Mouse (Mus musculus) heart, embryonic 16.5 days (tissue): Measurements from ENCODE around the gene Ptpn21. TPM values are rescaled to one million over a fixed set of nuclear protein-coding genes. Genes with fewer than 3 reads are reported as not detected.

Experiments used
- ATAC-seq: fragments of 200-750 bp; cut with Nextera tagmentation; replicated peaks from 2 replicates; pipeline ENCODE4 v1.8.0; 2017; ENCODE audit warnings: moderate number of reproducible peaks; ENCODE audit not compliant: insufficient read depth, low FRiP score; ENCODE audit errors: extremely low read depth
- H3K27ac ChIP-seq: fragments of 300-500 bp; sonication (generic); 2 replicates; pipeline ENCODE4 v1.5.1; 2014; ENCODE audit warnings: mild to moderate bottlenecking, low read length, control low read depth, moderate library complexity
- H3K27me3 ChIP-seq: fragments of 300-500 bp; sonication (generic); 2 replicates; pipeline ENCODE4 v1.6.1; 2014; ENCODE audit warnings: low read length, mixed read lengths; ENCODE audit not compliant: control insufficient read depth, insufficient read depth
- H3K36me3 ChIP-seq: fragments of 300-500 bp; sonication (generic); 2 replicates; pipeline ENCODE4 v1.6.1; 2014; ENCODE audit not compliant: control insufficient read depth, insufficient read depth
- H3K4me1 ChIP-seq: fragments of 300-500 bp; sonication (generic); 2 replicates; pipeline ENCODE4 v1.6.1; 2014; ENCODE audit warnings: low read length, mixed read lengths; ENCODE audit not compliant: control insufficient read depth, insufficient read depth
- H3K4me2 ChIP-seq: fragments of 300-500 bp; sonication (generic); 2 replicates; pipeline ENCODE4 v1.6.1; 2014; ENCODE audit warnings: low read depth, mild to moderate bottlenecking, control low read depth, low read length
- H3K4me3 ChIP-seq: fragments of 300-500 bp; sonication (generic); 2 replicates; pipeline ENCODE4 v1.5.1; 2014; ENCODE audit warnings: mild to moderate bottlenecking, control low read depth, low read length
- H3K9ac ChIP-seq: fragments of 300-500 bp; sonication (generic); 2 replicates; pipeline ENCODE4 v1.6.1; 2014; ENCODE audit warnings: low read length, control low read depth
- H3K9me3 ChIP-seq: fragments of 300-500 bp; sonication (generic); replicated peaks from 2 replicates; pipeline ENCODE4 v1.6.1; 2016; ENCODE audit warnings: low read length; ENCODE audit not compliant: control insufficient read depth
- WGBS: fragments of 180-500 bp; shearing (Covaris S2); extraction: QIAGEN DNeasy Blood & Tissue Kit; methylation state at CpG from one replicate; pipeline ENCODE4 v1.1.7; 2014; 5-methylcytosine and 5-hydroxymethylcytosine counted together
- polyA plus RNA-seq: library from polyadenylated mRNA; unstranded; fragments of >200 nt; fragmentation: Nextera tagmentation; extraction: Ambion mirVana; gene quantifications from 2 replicates; pipeline ENCODE4 v1.2.1, GENCODE M21; 2015

Ptpn21 gene
- polyA plus RNA-seq, 1 experiment from 2014 or later: 8.6 TPM

GRCm38 (mm10) chr12:98730682-98731081 lies 6.5 kb downstream of the Ptpn21 start:
- Histone ChIP-seq H3K27ac (no peak overlapping the region), H3K9ac (no peak overlapping the region), H3K9me3 (no peaks in the 10 kb centered on the region), H3K4me2 (no peak overlapping the region), H3K4me3 (no peak overlapping the region), H3K4me1 (peaks cover 19% of the 10 kb centered on the region), H3K36me3 (peaks cover 3% of the 10 kb centered on the region; the same call in 1 of the 2 replicates), H3K27me3 (no peaks in the 10 kb centered on the region)
- WGBS: 85% methylated on average over 11 of the region's 11 CpGs
- no peak for ATAC-seq

- no peaks in the 10 kb centered on the region for H3K27me3 ChIP-seq
- WGBS: 48% methylated on average over 7 of the region's 7 CpGs
- H3K4me3 ChIP-seq: no peak overlapping the region
- H3K27ac ChIP-seq: no peak overlapping the region
- ATAC-seq: no peak
- H3K4me1 ChIP-seq: peaks cover 3% of the 10 kb centered on the region; the same call in 1 of the 2 replicates
- no peak overlapping the region for H3K9ac ChIP-seq
- H3K4me2 ChIP-seq: no peak overlapping the region
- peaks cover 3% of the 10 kb centered on the region; the same call in 1 of the 2 replicates for H3K36me3 ChIP-seq
- H3K9me3 ChIP-seq: no peaks in the 10 kb centered on the region; the same call in 1 of the 2 replicates
These were observed 10.0 kb downstream of the Ptpn21 start for GRCm38 (mm10) chr12:98727186-98727585.

GRCm38 (mm10) chr12:98726078-98726477 lies 11.1 kb downstream of the Ptpn21 start:
- peaks cover 1% of the 10 kb centered on the region; the same call in 1 of the 2 replicates for H3K36me3 ChIP-seq
- no peaks in the 10 kb centered on the region; the same call in 1 of the 2 replicates for H3K9me3 ChIP-seq
- H3K4me2 ChIP-seq: no peak overlapping the region
- no peak overlapping the region for H3K9ac ChIP-seq
- H3K4me1 ChIP-seq: peaks cover 4% of the 10 kb centered on the region
- H3K27me3 ChIP-seq: no peaks in the 10 kb centered on the region
- 79% methylated on average over 7 of the region's 7 CpGs for whole genome bisulfite sequencing
- no peak overlapping the region for H3K4me3 ChIP-seq
- ATAC-seq: no peak
- H3K27ac ChIP-seq: no peak overlapping the region

DNA sequence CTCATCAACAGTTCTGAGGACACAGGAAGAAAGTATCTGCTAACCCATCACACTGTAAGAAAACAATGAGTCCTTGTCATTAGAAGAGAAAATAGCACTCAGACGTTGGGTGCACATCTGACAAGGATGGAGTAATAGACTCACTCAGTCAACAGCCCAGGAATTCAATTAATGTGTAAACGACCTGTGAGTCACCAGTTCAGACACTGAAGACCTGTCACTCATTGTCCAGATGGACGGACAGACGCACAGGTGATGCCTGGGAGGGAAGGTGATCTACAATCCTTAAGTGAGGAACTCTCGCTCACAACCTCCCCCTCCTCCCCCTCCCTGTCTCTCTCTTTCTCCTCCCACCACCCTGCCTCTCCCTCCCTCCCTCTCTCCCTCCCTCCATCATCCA lies 12.2 kb downstream of the Ptpn21 start:
- ATAC-seq: no peak
- 65% methylated on average over 5 of the region's 5 CpGs for WGBS
- no peak overlapping the region for H3K4me3 ChIP-seq

GRCm38 (mm10) chr12:98724224-98724623 lies 13.0 kb downstream of the Ptpn21 start:
- H3K4me3 ChIP-seq: no peak overlapping the region
- no peak overlapping the region for H3K4me2 ChIP-seq
- no peaks in the 10 kb centered on the region for H3K36me3 ChIP-seq
- ATAC-seq: no peak
- no peaks in the 10 kb centered on the region; the same call in 1 of the 2 replicates for H3K9me3 ChIP-seq
- H3K27me3 ChIP-seq: no peaks in the 10 kb centered on the region
- H3K27ac ChIP-seq: no peak overlapping the region
- peaks cover 15% of the 10 kb centered on the region for H3K4me1 ChIP-seq
- WGBS: 93% methylated on average over 7 of the region's 7 CpGs
- H3K9ac ChIP-seq: no peak overlapping the region

More for the DNA sequence above, 12.2 kb downstream of the Ptpn21 start:
- Histone ChIP-seq H3K4me2 (no peak overlapping the region), H3K27me3 (no peaks in the 10 kb centered on the region), H3K27ac (no peak overlapping the region), H3K9ac (no peak overlapping the region), H3K4me1 (peaks cover 13% of the 10 kb centered on the region), H3K36me3 (no peaks in the 10 kb centered on the region), H3K9me3 (no peaks in the 10 kb centered on the region; the same call in 1 of the 2 replicates)

DNA sequence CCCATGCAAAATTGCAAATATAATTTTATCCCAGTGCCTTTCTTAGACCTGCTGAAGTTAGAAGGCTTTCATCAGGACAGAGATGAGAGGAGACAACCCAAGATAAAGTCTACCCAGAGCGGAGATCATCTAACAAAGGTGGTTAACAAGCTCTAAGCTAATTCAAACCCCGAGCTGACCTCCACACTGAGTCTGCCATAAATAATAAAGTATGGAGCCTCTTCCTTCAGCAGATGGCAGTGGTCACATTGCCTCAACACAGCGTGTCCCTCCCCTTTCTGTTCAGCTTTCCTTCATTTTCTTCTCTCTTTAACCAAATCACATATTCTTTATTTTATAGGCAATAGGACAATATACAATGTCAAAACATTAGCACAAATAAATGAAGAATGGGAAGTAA lies 16.2 kb downstream of the Ptpn21 start:
- 70% methylated on average over 3 of the region's 3 CpGs for WGBS
- Histone ChIP-seq H3K9ac (0 out of 2 replicates have a peak overlapping the region, but pooled peaks have one; percentile 5), H3K4me3 (no peak overlapping the region), H3K36me3 (no peaks in the 10 kb centered on the region), H3K27me3 (no peaks in the 10 kb centered on the region), H3K4me1 (peaks cover 15% of the 10 kb centered on the region), H3K4me2 (no peak overlapping the region), H3K9me3 (no peaks in the 10 kb centered on the region; the same call in 1 of the 2 replicates), H3K27ac (peak overlapping the region; percentile 57)
- no peak for ATAC-seq

DNA sequence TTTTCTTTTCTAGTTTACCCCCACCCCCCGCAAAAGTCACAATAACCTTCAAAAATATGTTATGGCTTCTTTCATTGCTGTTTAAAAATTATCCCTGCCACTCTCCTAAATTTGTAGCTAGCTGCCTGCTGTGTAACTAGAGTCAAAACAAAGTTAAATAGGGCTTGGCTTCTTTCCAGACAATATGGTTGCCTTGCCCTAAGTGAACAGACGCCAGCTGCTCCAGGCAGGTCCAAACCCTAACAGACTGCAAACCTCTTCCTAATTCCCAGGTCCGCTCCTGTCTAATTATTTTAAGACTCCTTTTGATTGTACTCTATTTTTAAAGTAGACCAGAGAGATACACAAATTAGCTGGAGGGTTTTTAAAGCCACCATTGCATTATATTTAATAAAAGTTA lies 16.6 kb downstream of the Ptpn21 start:
- ATAC-seq: peak; percentile 58; the same call in 1 of the 2 replicates
- no peaks in the 10 kb centered on the region for H3K36me3 ChIP-seq
- H3K27me3 ChIP-seq: no peaks in the 10 kb centered on the region
- H3K9me3 ChIP-seq: no peaks in the 10 kb centered on the region; the same call in 1 of the 2 replicates
- H3K4me2 ChIP-seq: no peak overlapping the region
- 37% methylated on average over 3 of the region's 3 CpGs for whole genome bisulfite sequencing
- H3K9ac ChIP-seq: 0 out of 2 replicates have a peak overlapping the region, but pooled peaks have one; percentile 5
- H3K27ac ChIP-seq: peak overlapping the region; percentile 64
- H3K4me3 ChIP-seq: no peak overlapping the region
- peaks cover 16% of the 10 kb centered on the region for H3K4me1 ChIP-seq

DNA sequence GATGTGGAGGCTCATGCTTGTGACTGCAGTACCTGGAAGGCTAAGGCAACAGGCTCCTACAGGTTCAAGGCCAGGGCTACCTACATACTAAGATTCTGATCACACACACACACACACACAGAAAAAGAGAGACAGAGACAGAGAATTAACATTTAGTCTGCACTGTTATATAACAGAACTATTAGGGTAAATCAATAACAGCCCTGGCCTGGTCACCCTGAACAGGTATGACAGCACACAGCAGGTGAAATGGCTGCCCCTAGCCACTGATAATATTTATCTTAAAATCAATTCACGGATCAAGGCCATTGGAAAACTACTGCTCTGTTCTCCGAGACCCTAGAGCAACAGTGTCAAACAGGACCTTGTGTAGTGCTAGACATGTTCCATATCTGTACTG lies 21.1 kb downstream of the Ptpn21 start:
- Histone ChIP-seq H3K4me2 (no peak overlapping the region), H3K27me3 (no peaks in the 10 kb centered on the region), H3K36me3 (no peaks in the 10 kb centered on the region), H3K9ac (no peak overlapping the region), H3K27ac (no peak overlapping the region), H3K4me1 (peaks cover 41% of the 10 kb centered on the region), H3K4me3 (no peak overlapping the region), H3K9me3 (no peaks in the 10 kb centered on the region)
- WGBS: 79% methylated on average over 2 of the region's 2 CpGs
- ATAC-seq: no peak

DNA sequence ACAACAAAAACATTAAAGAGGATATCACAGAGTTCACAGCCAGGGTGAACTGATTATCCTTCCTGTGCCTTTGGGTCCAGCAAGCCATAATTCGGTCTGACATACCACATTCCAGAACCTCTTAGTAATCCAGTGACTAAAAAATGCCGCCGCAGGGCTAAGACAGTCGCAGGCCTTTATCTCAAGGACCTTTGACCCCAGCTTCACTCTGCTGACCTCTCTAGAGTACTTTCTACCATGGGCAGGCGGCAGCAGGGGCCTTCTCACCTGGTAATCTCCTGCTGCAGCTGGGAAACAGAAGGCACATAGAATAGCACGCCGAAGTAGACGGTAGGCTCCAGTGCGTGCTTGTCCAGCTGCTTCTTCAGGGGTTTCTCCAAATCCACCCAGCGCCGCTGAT lies 22.4 kb downstream of the Ptpn21 start:
- Histone ChIP-seq H3K9ac (no peak overlapping the region), H3K27me3 (no peaks in the 10 kb centered on the region), H3K27ac (no peak overlapping the region), H3K4me3 (no peak overlapping the region), H3K9me3 (no peaks in the 10 kb centered on the region), H3K4me1 (peaks cover 29% of the 10 kb centered on the region), H3K36me3 (0 out of 2 replicates have a peak, but pooled peaks cover 3% of the 10 kb centered on the region), H3K4me2 (no peak overlapping the region)
- 18% methylated on average over 11 of the region's 11 CpGs for WGBS
- 0 out of 2 replicates have a peak, but pooled peaks have one; percentile 5 for ATAC-seq
